Mouse (Mus musculus): ENCODE measurements at regions not wholly inside any gene's neighbourhood (a gene's known extent, or its start where the extent isn't known, plus 50 kb on each side); places are given as distances from the start of the nearest gene placed in this dataset.

DNA sequence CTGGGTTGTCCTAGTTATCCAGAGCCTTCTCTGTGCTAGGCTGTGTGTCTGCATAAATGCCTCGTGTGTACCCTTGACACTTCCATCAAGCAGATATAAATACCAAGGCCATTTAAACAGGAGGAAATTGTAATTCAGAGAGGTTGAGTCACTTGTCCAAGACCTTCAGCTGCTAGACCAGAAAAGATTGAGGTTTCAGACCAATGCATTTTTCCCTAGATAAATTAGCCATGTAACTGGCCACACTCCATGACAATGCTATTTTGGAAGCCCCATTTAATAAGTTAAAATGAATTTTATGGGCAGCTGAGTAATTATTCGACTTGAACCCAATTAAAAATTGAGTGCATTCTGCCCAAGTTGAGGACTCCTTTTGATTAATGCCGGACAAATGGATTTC lies 509.6 kb downstream of the 1810013L24Rik start:
- Histone ChIP-seq H3K4me3 (ENCODE audit: low read depth, low read length) (no peak overlapping the region), H3K9ac (ENCODE audit: low read depth, low read length) (no peak overlapping the region), H3K36me3 (ENCODE audit: control insufficient read depth, insufficient read depth, low read length) (no peaks in the 10 kb centered on the region), H3K27me3 (ENCODE audit: control insufficient read depth, insufficient read depth, low read length) (no peaks in the 10 kb centered on the region), H3K9me3 (ENCODE audit: control insufficient read depth, low read length) (no peaks in the 10 kb centered on the region), H3K4me1 (replicated peaks; ENCODE audit: control insufficient read depth, insufficient read depth, low read length) (no peaks in the 10 kb centered on the region), H3K27ac (ENCODE audit: low read depth, low read length) (no peak overlapping the region), H3K4me2 (replicated peaks; ENCODE audit: low read depth, low read length) (no peak overlapping the region)
- 86% methylated on average over 3 of the region's 3 CpGs for WGBS
- DNase-seq (ENCODE audit: low spot score) (no peak), ATAC-seq (ENCODE audit: low FRiP score) (no peak)

DNA sequence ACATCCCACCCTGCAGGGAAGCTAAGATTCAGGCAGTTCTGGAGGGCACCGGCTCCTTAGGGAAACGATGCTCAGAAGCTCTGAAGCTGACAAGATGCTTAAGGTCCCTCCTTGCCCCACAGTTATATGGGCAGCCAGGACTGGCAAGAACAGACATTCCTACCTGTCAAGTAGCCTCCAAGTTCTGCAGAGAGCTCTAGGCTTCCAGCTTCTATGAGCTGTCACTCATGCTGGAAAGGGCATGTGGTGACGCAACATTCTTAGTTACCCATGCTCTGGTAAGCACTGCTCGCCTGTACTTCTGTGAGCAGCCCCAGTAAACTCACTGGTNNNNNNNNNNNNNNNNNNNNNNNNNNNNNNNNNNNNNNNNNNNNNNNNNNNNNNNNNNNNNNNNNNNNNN lies 511.3 kb downstream of the 1810013L24Rik start:
- H3K36me3 ChIP-seq (ENCODE audit: control insufficient read depth, insufficient read depth, low read length) = no peaks in the 10 kb centered on the region
- DNase-seq (ENCODE audit: low spot score) = no peak
- H3K4me3 ChIP-seq (ENCODE audit: low read depth, low read length) = no peak overlapping the region
- 88% methylated on average over 4 of the region's 4 CpGs for WGBS
- no peak overlapping the region for H3K9ac ChIP-seq (ENCODE audit: low read depth, low read length)
- no peaks in the 10 kb centered on the region for H3K27me3 ChIP-seq (ENCODE audit: control insufficient read depth, insufficient read depth, low read length)
- H3K27ac ChIP-seq (ENCODE audit: low read depth, low read length) = no peak overlapping the region
- H3K9me3 ChIP-seq (ENCODE audit: control insufficient read depth, low read length) = no peaks in the 10 kb centered on the region
- H3K4me1 ChIP-seq (replicated peaks; ENCODE audit: control insufficient read depth, insufficient read depth, low read length) = no peaks in the 10 kb centered on the region
- ATAC-seq (ENCODE audit: low FRiP score) = no peak
- H3K4me2 ChIP-seq (replicated peaks; ENCODE audit: low read depth, low read length) = no peak overlapping the region

DNA sequence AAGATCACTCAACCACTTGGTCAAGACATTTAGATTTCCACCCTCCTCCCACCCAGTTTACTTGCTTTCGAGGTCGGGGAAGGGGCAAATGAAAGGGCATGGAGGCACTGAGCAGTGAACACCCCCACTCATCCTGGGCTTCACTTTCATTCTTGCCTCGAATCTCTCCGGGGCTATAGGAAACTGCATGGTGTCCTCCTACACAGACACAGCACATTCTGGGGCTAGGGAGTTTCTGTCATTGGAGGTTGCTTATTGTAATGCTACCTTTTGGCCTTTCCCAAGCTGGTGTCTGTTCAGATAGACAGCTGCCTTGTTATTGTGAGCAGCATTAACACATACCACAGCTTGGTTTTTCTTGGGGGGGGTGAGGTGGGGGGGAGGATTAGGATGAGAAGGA lies 523.9 kb downstream of the 1810013L24Rik start:
- no peaks in the 10 kb centered on the region for H3K27me3 ChIP-seq (ENCODE audit: control insufficient read depth, insufficient read depth, low read length)
- WGBS = 83% methylated on average over 4 of the region's 4 CpGs
- no peaks in the 10 kb centered on the region for H3K36me3 ChIP-seq (ENCODE audit: control insufficient read depth, insufficient read depth, low read length)
- no peaks in the 10 kb centered on the region for H3K4me1 ChIP-seq (replicated peaks; ENCODE audit: control insufficient read depth, insufficient read depth, low read length)
- no peak overlapping the region for H3K4me3 ChIP-seq (ENCODE audit: low read depth, low read length)
- H3K9ac ChIP-seq (ENCODE audit: low read depth, low read length) = no peak overlapping the region
- DNase-seq (ENCODE audit: low spot score) (no peak), ATAC-seq (ENCODE audit: low FRiP score) (no peak)
- no peak overlapping the region for H3K4me2 ChIP-seq (replicated peaks; ENCODE audit: low read depth, low read length)
- no peak overlapping the region for H3K27ac ChIP-seq (ENCODE audit: low read depth, low read length)
- no peaks in the 10 kb centered on the region for H3K9me3 ChIP-seq (ENCODE audit: control insufficient read depth, low read length)

DNA sequence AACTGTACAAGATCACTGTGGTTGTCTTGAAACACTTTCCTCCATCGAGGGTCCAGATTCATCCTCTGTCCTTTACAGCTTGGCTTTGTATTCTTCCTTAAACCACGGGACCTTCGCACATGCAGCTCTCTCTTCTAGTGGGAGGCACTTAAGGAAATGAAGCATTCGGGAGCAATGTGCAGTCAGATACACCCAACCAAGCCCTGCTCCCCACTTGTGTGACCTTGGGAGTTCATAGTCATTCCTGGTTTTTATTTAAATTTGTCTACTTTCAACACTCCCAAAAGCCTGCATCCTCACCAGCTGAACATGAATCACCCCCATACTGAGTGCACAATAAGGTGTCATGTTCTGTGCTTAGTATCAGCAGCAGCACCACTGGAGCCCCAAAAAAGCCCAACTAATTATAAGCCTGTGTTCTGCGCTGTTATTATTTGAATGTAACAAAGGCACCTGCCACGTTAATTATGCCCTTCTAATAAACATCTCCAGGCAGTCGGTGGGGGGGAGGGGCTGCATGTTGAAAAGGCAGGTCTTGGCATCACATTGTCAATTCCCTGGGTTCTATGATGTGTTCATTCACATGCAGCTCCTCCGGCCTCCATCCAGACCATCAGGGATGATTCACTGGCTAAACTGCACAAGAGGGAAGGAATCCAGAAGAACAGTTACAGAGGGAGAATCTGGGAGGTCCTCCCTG lies 524.6 kb downstream of the 1810013L24Rik start:
- H3K36me3 ChIP-seq (ENCODE audit: control insufficient read depth, insufficient read depth, low read length) = no peaks in the 10 kb centered on the region
- no peak overlapping the region for H3K9ac ChIP-seq (ENCODE audit: low read depth, low read length)
- DNase-seq (ENCODE audit: low spot score) (no peak), ATAC-seq (ENCODE audit: low FRiP score) (no peak)
- WGBS = 83% methylated on average over 8 of the region's 8 CpGs
- no peak overlapping the region for H3K4me3 ChIP-seq (ENCODE audit: low read depth, low read length)
- H3K27ac ChIP-seq (ENCODE audit: low read depth, low read length) = no peak overlapping the region
- no peaks in the 10 kb centered on the region for H3K4me1 ChIP-seq (replicated peaks; ENCODE audit: control insufficient read depth, insufficient read depth, low read length)
- H3K4me2 ChIP-seq (replicated peaks; ENCODE audit: low read depth, low read length) = no peak overlapping the region
- H3K9me3 ChIP-seq (ENCODE audit: control insufficient read depth, low read length) = no peaks in the 10 kb centered on the region
- no peaks in the 10 kb centered on the region for H3K27me3 ChIP-seq (ENCODE audit: control insufficient read depth, insufficient read depth, low read length)

DNA sequence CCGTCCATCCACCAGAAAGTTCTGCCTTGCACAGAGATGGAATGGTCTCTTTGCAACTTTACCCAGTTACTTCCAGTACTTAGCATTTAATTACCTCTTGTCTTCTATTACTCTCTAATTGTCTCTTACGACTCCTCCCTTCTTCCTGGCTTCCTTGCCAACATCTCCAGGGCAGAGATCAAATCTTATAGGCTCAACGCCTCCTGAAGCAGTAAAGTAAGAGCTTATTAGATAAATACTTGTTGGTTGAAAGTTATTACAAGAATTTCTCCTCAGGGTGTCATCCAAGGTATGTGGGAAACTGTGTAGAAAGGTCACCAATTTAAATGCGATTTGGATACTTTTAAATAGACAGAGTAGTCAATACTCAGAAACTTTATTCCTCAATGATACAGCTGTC lies 528.8 kb downstream of the 1810013L24Rik start:
- ATAC-seq (ENCODE audit: low FRiP score) = no peak
- Histone ChIP-seq H3K4me1 (replicated peaks; ENCODE audit: control insufficient read depth, insufficient read depth, low read length) (no peaks in the 10 kb centered on the region), H3K4me2 (replicated peaks; ENCODE audit: low read depth, low read length) (no peak overlapping the region), H3K27ac (ENCODE audit: low read depth, low read length) (no peak overlapping the region), H3K9me3 (ENCODE audit: control insufficient read depth, low read length) (no peaks in the 10 kb centered on the region), H3K9ac (ENCODE audit: low read depth, low read length) (no peak overlapping the region), H3K36me3 (ENCODE audit: control insufficient read depth, insufficient read depth, low read length) (no peaks in the 10 kb centered on the region), H3K27me3 (ENCODE audit: control insufficient read depth, insufficient read depth, low read length) (no peaks in the 10 kb centered on the region), H3K4me3 (ENCODE audit: low read depth, low read length) (no peak overlapping the region)
- no peak for DNase-seq (ENCODE audit: low spot score)
- 91% methylated on average over 4 of the region's 4 CpGs for WGBS

DNA sequence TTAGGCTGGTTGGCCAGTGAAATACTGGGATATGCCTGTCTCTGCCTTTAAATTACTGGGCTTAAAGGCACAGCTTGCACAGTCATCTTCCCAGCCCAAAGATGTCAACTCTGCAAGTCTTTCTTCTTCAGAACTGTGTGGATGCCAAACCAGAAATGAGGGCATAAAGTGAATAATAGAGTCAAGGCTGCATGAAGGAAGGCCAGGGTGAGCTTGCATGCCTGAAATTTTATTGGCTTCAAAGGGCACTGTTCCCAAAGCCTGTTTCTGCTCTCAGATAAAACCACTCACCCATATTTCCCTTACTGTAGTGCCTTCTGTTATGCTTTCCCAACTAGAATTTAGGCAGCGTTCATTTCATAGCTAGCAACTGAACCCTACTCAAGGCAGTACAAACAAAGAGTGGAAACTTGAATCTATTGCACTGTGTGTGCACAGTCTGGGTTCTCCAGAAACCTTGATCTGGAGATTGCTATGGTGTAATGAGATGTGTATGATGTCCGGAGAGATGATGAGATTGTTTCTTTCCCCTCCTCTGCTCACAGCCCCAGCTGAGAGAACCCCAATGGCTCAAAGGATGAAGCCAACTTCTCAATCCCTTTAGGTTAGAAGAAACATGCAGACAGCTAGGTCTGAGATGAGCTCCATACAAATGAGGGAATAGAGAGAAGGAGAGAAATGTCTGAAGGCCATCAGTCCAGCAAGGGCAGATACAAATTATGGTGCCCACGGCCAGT lies 529.7 kb downstream of the 1810013L24Rik start:
- 94% methylated on average over 3 of the region's 3 CpGs for WGBS

DNA sequence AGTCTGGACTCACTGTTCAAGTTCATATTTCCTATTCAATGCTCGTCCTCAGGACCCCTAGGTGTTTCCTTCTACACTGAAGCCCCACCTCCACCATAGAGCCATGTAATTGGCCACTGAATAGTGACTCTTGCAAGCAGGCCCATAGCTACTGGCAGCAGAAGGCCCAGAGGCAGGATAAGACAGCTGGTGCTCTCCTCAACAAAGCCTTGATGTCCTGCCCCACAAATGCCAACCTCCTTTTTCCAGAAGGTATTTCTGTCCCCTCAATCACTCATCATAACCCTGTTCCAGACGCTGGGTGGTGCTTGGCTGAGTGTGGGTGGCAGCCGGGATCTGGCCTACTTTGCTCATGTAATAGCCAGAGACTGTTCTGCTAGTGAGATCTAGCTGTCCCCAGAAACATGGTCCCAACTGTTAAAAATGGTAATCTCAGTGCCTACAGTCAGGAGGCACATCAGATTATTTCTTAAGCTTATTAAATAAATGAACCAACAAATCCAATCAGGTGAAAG lies 530.9 kb downstream of the 1810013L24Rik start:
- H3K4me2 ChIP-seq (replicated peaks; ENCODE audit: low read depth, low read length) = no peak overlapping the region
- 87% methylated on average over 3 of the region's 3 CpGs for WGBS
- H3K4me1 ChIP-seq (replicated peaks; ENCODE audit: control insufficient read depth, insufficient read depth, low read length) = no peaks in the 10 kb centered on the region

More for the DNA sequence above, 529.7 kb downstream of the 1810013L24Rik start:
- H3K27ac ChIP-seq (ENCODE audit: low read depth, low read length) = no peak overlapping the region
- H3K9ac ChIP-seq (ENCODE audit: low read depth, low read length) = no peak overlapping the region
- H3K4me2 ChIP-seq (replicated peaks; ENCODE audit: low read depth, low read length) = no peak overlapping the region
- no peaks in the 10 kb centered on the region for H3K27me3 ChIP-seq (ENCODE audit: control insufficient read depth, insufficient read depth, low read length)
- no peaks in the 10 kb centered on the region for H3K9me3 ChIP-seq (ENCODE audit: control insufficient read depth, low read length)
- H3K4me3 ChIP-seq (ENCODE audit: low read depth, low read length) = no peak overlapping the region
- H3K4me1 ChIP-seq (replicated peaks; ENCODE audit: control insufficient read depth, insufficient read depth, low read length) = no peaks in the 10 kb centered on the region
- H3K36me3 ChIP-seq (ENCODE audit: control insufficient read depth, insufficient read depth, low read length) = no peaks in the 10 kb centered on the region
- DNase-seq (ENCODE audit: low spot score) (no peak), ATAC-seq (ENCODE audit: low FRiP score) (no peak)

DNA sequence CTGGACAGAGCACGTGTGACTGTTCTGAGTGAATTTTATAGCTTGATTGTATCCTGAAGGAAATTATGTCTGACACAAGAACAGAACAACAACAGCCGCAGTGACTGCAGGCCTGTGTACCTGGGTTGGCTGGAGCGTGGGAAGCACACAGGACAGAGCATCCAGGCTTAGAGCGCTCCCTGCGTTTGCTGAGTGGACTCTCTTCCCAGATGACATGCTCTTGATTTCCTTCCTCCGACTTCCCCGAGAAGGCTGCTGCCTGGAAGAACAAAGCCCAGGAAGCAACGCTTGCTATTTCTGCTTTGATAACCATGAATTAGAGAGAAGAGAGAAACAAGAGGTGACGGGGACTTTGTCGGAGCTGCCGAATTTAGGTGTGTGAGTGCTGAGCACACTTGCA lies 532.2 kb downstream of the 1810013L24Rik start:
- Histone ChIP-seq H3K9ac (ENCODE audit: low read depth, low read length) (no peak overlapping the region), H3K4me2 (replicated peaks; ENCODE audit: low read depth, low read length) (no peak overlapping the region), H3K27ac (ENCODE audit: low read depth, low read length) (no peak overlapping the region), H3K36me3 (ENCODE audit: control insufficient read depth, insufficient read depth, low read length) (no peaks in the 10 kb centered on the region), H3K9me3 (ENCODE audit: control insufficient read depth, low read length) (no peaks in the 10 kb centered on the region), H3K27me3 (ENCODE audit: control insufficient read depth, insufficient read depth, low read length) (no peaks in the 10 kb centered on the region), H3K4me1 (replicated peaks; ENCODE audit: control insufficient read depth, insufficient read depth, low read length) (no peaks in the 10 kb centered on the region), H3K4me3 (ENCODE audit: low read depth, low read length) (no peak overlapping the region)
- WGBS = 59% methylated on average over 11 of the region's 11 CpGs
- ATAC-seq (ENCODE audit: low FRiP score) (no peak), DNase-seq (ENCODE audit: low spot score) (no peak)

More for the DNA sequence above, 530.9 kb downstream of the 1810013L24Rik start:
- no peak for DNase-seq (ENCODE audit: low spot score)
- ATAC-seq (ENCODE audit: low FRiP score) = no peak
- Histone ChIP-seq H3K27ac (ENCODE audit: low read depth, low read length) (no peak overlapping the region), H3K9me3 (ENCODE audit: control insufficient read depth, low read length) (no peaks in the 10 kb centered on the region), H3K36me3 (ENCODE audit: control insufficient read depth, insufficient read depth, low read length) (no peaks in the 10 kb centered on the region), H3K9ac (ENCODE audit: low read depth, low read length) (no peak overlapping the region), H3K4me3 (ENCODE audit: low read depth, low read length) (no peak overlapping the region), H3K27me3 (ENCODE audit: control insufficient read depth, insufficient read depth, low read length) (no peaks in the 10 kb centered on the region)

DNA sequence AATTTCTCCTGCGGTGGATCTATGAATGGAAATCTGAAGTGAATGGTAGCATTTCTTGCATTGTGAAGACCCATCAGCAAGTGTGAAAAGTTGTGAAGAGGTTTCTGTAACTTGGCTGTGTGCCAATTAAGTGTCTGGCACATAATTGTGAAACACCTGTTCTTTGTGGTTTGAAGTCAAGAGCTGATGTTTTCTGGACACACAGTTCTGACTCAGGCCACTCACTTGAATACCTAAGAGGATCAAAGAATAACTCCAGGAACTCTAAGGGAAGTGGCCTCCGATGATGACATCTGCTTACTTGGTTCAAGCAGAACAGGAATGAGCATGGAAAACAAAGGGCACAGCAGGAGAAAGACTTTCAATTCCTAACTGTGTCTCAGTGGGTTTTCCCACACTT lies 534.2 kb downstream of the 1810013L24Rik start:
- DNase-seq (ENCODE audit: low spot score) (no peak), ATAC-seq (ENCODE audit: low FRiP score) (no peak)
- Histone ChIP-seq H3K27ac (ENCODE audit: low read depth, low read length) (no peak overlapping the region), H3K4me3 (ENCODE audit: low read depth, low read length) (no peak overlapping the region), H3K4me2 (replicated peaks; ENCODE audit: low read depth, low read length) (no peak overlapping the region), H3K27me3 (ENCODE audit: control insufficient read depth, insufficient read depth, low read length) (no peaks in the 10 kb centered on the region), H3K9me3 (ENCODE audit: control insufficient read depth, low read length) (no peaks in the 10 kb centered on the region), H3K36me3 (ENCODE audit: control insufficient read depth, insufficient read depth, low read length) (no peaks in the 10 kb centered on the region), H3K9ac (ENCODE audit: low read depth, low read length) (no peak overlapping the region), H3K4me1 (replicated peaks; ENCODE audit: control insufficient read depth, insufficient read depth, low read length) (no peaks in the 10 kb centered on the region)
- WGBS = 55% methylated on average over 2 of the region's 2 CpGs

Data from hindbrain, embryonic 11.5 days (tissue).